26 mouse cellular contexts compared by ENCODE assay signal in genomic region chr17:32132087-32132486, GRCm38 (mm10). TPM values are rescaled to one million over a fixed set of nuclear protein-coding genes. Genes with fewer than 3 reads are reported as not detected.
A peak's percentile ranks its signal among the peaks of the same experiment; 100 is the strongest.
DNase-seq lines count a peak whose midpoint lies in the region; ATAC-seq lines count a peak whose summit lies in the region.
"Had no signal": no experiment of that assay in that cellular context is flagged by ENCODE, and none has a peak within 500 bp of the region (broad histone marks: within the 10 kb centered on the region; RNA-seq: fewer than 3 reads in every experiment).

No protein-coding gene starts in this region.

- DNase-seq in brain, adult 2 months (ENCODE audit: low read depth, low spot score), result peak; percentile 71
- DNase-seq in cerebellum, adult 8-10 months, result peak; percentile 60
- DNase-seq in cerebellum, postnatal 36 days, result peak; percentile 65 to 79
- no peak for DNase-seq in spleen, postnatal 14 days (ENCODE audit: low spot score in 2 of 2)
- no peak for DNase-seq in lung, adult 18-20 months
- DNase-seq: adrenal gland, postnatal 14 days; gastrocnemius, postnatal 10 days; heart, adult 18-20 months; heart, postnatal 14 days; kidney, adult 8-10 months; kidney, postnatal 10 days; lung, embryonic 14.5 days; right cerebral cortex, adult 18-20 months; right cerebral cortex, postnatal 4 days; thymus, postnatal 36 days had no signal

- 91% methylated on average over 11 of the region's 11 CpGs for WGBS in hindbrain, embryonic 15.5 days
- WGBS in hindbrain, embryonic 12.5 days, result 97% methylated on average over 11 of the region's 11 CpGs

- ATAC-seq in hindbrain, embryonic 15.5 days (ENCODE audit: low FRiP score, low read depth), result peak; percentile 43; the same call in 1 of the 2 replicates
- no peak for ATAC-seq in hindbrain, embryonic 12.5 days (ENCODE audit: low FRiP score)
- ATAC-seq: forebrain, embryonic 14.5 days; midbrain, embryonic 16.5 days had no signal

- H3K4me1 ChIP-seq in hindbrain, embryonic 15.5 days (replicated peaks), result no peaks in the 10 kb centered on the region
- no peaks in the 10 kb centered on the region for H3K4me1 ChIP-seq in hindbrain, embryonic 12.5 days
- H3K4me1 ChIP-seq: hindbrain, embryonic 13.5 days; neural tube, embryonic 15.5 days; stomach, embryonic 15.5 days had no signal

- H3K36me3 ChIP-seq in hindbrain, embryonic 15.5 days, result no peaks in the 10 kb centered on the region; the same call in 1 of the 2 replicates
- peaks cover 83% of the 10 kb centered on the region for H3K36me3 ChIP-seq in hindbrain, embryonic 12.5 days
- H3K36me3 ChIP-seq: neural tube, embryonic 15.5 days had no signal

- H3K4me3 ChIP-seq in hindbrain, embryonic 15.5 days, result no peak overlapping the region
- H3K4me3 ChIP-seq in hindbrain, embryonic 12.5 days, result no peak overlapping the region
- H3K4me3 ChIP-seq: heart, embryonic 13.5 days; hindbrain, embryonic 13.5 days; neural tube, embryonic 15.5 days; stomach, embryonic 15.5 days had no signal

- no peaks in the 10 kb centered on the region for H3K9me3 ChIP-seq in hindbrain, embryonic 15.5 days
- H3K9me3 ChIP-seq in hindbrain, embryonic 12.5 days (replicated peaks), result no peaks in the 10 kb centered on the region
- H3K9me3 ChIP-seq: heart, embryonic 13.5 days; hindbrain, embryonic 13.5 days; neural tube, embryonic 15.5 days; stomach, embryonic 15.5 days had no signal

- no peaks in the 10 kb centered on the region for H3K27me3 ChIP-seq in hindbrain, embryonic 15.5 days
- no peaks in the 10 kb centered on the region for H3K27me3 ChIP-seq in hindbrain, embryonic 12.5 days
- H3K27me3 ChIP-seq: heart, embryonic 13.5 days; hindbrain, embryonic 13.5 days; neural tube, embryonic 15.5 days; stomach, embryonic 15.5 days had no signal

- no peak overlapping the region for H3K4me2 ChIP-seq in hindbrain, embryonic 15.5 days
- no peak overlapping the region for H3K4me2 ChIP-seq in hindbrain, embryonic 12.5 days (replicated peaks)
- H3K4me2 ChIP-seq: heart, embryonic 13.5 days; hindbrain, embryonic 13.5 days; liver, embryonic 11.5 days; lung, embryonic 14.5 days; neural tube, embryonic 15.5 days; stomach, embryonic 15.5 days had no signal

- H3K27ac ChIP-seq in hindbrain, embryonic 15.5 days (replicated peaks), result no peak overlapping the region
- H3K27ac ChIP-seq in hindbrain, embryonic 12.5 days, result no peak overlapping the region
- H3K27ac ChIP-seq: heart, embryonic 13.5 days; hindbrain, embryonic 13.5 days; neural tube, embryonic 15.5 days; stomach, embryonic 15.5 days had no signal

- no peak overlapping the region for H3K9ac ChIP-seq in hindbrain, embryonic 15.5 days
- H3K9ac ChIP-seq in hindbrain, embryonic 12.5 days, result no peak overlapping the region
- H3K9ac ChIP-seq: heart, embryonic 13.5 days; hindbrain, embryonic 13.5 days; lung, embryonic 14.5 days; neural tube, embryonic 15.5 days; stomach, embryonic 15.5 days had no signal

RNA-seq across cellular contexts. Expression of gene Notch3, which starts 34.6 kb away (rescaled TPM):
- polyA plus RNA-seq in hindbrain, embryonic 15.5 days (2015; fragmentation: Nextera tagmentation; extraction: Ambion mirVana), result 8.2 and 10.5 TPM in 2 replicates
- polyA plus RNA-seq in hindbrain, embryonic 12.5 days (2016; fragmentation: Nextera tagmentation; extraction: Ambion mirVana), result 23.6 TPM in 2 replicates

RNA-seq across cellular contexts. Expression of gene Ephx3, which starts 57.3 kb away (rescaled TPM):
- polyA plus RNA-seq in hindbrain, embryonic 15.5 days (2015; fragmentation: Nextera tagmentation; extraction: Ambion mirVana), result 0.19 and 0.39 TPM in 2 replicates
- 0.08 TPM in 1 of 2 replicates, not detected in the other for polyA plus RNA-seq in hindbrain, embryonic 12.5 days (2016; fragmentation: Nextera tagmentation; extraction: Ambion mirVana)
- polyA plus RNA-seq: forebrain, embryonic 14.5 days; heart, embryonic 13.5 days; intestine, embryonic 14.5 days; limb, embryonic 11.5 days; liver, embryonic 11.5 days had no signal

Comparison
In these comparisons a context has a peak if more than half of its experiments do, and no peak if none do; other contexts are left out.
1. DNase-seq: peak in brain, adult 2 months (single experiment), cerebellum, adult 8-10 months (single experiment) and cerebellum, postnatal 36 days (2 of 2); none in spleen, postnatal 14 days (0 of 2) and lung, adult 18-20 months (0 of 2).